8 mouse cellular contexts compared by ENCODE assay signal in genomic region chr15:27234770-27235169, GRCm38 (mm10).
DNase-seq lines count a peak whose midpoint lies in the region; ATAC-seq and TF ChIP-seq lines count a peak whose summit lies in the region.

No protein-coding gene starts in this region.

- 17% methylated on average over 4 of the region's 4 CpGs for WGBS in kidney, embryonic 16.5 days
- 25% methylated on average over 4 of the region's 4 CpGs for WGBS in liver, postnatal 0 days (ENCODE audit: insufficient replicate concordance)

- no peaks in the 10 kb centered on the region for H3K4me1 ChIP-seq in kidney, embryonic 16.5 days (ENCODE audit: insufficient read depth, low read length)
- H3K4me1 ChIP-seq in liver, postnatal 0 days (ENCODE audit: insufficient read depth), result no peaks in the 10 kb centered on the region

- no peaks in the 10 kb centered on the region for H3K9me3 ChIP-seq in kidney, embryonic 16.5 days (ENCODE audit: low read length)
- H3K9me3 ChIP-seq in liver, postnatal 0 days (ENCODE audit: low read length), result no peaks in the 10 kb centered on the region

- H3K4me2 ChIP-seq in kidney, embryonic 16.5 days (replicated peaks; ENCODE audit: low read depth, low read length), result no peak overlapping the region
- no peak overlapping the region for H3K4me2 ChIP-seq in liver, postnatal 0 days (ENCODE audit: low read depth, low read length)

- H3K36me3 ChIP-seq in kidney, embryonic 16.5 days (ENCODE audit: insufficient read depth, low read length), result no peaks in the 10 kb centered on the region
- no peaks in the 10 kb centered on the region for H3K36me3 ChIP-seq in liver, postnatal 0 days (replicated peaks; ENCODE audit: insufficient read depth, low read length)

- peak; percentile 49; the same call in 1 of the 2 replicates for ATAC-seq in kidney, embryonic 16.5 days (ENCODE audit: low FRiP score, low TSS enrichment)
- no peak for ATAC-seq in liver, postnatal 0 days

- no peaks in the 10 kb centered on the region for H3K27me3 ChIP-seq in kidney, embryonic 16.5 days (ENCODE audit: insufficient read depth, low read length)
- H3K27me3 ChIP-seq in liver, postnatal 0 days (ENCODE audit: insufficient read depth, low read length), result no peaks in the 10 kb centered on the region

- TF ChIP-seq EP300 in liver, postnatal 0 days (IDR thresholded peaks at IDR 0.05; ENCODE audit: low read depth), result no peak

- DNase-seq in B cell, adult 2 months, result peak; percentile 20 to 29
- DNase-seq in MN1 (ENCODE audit: low spot score), result peak; percentile 65
- DNase-seq in cerebellum, adult 9-11 months, result peak; percentile 16
- DNase-seq in frontal cortex, postnatal 25 days (ENCODE audit: low spot score in 2 of 2), result peak; percentile 30 to 46
- DNase-seq in liver, postnatal 0 days, result peak; percentile 48
- peak; percentile 1 for DNase-seq in ovary, adult 18-20 months (ENCODE audit: low spot score)
- DNase-seq in T-cell, adult 2 months (ENCODE audit: low spot score), result no peak

- TF ChIP-seq CTCF in liver, postnatal 0 days (IDR thresholded peaks at IDR 0.05; ENCODE audit: low read depth), result peak; percentile 87

- no peak overlapping the region for H3K27ac ChIP-seq in kidney, embryonic 16.5 days (ENCODE audit: low read length)
- no peak overlapping the region for H3K27ac ChIP-seq in liver, postnatal 0 days (ENCODE audit: low read depth)

- no peak overlapping the region for H3K9ac ChIP-seq in kidney, embryonic 16.5 days (replicated peaks; ENCODE audit: low read length)
- no peak overlapping the region for H3K9ac ChIP-seq in liver, postnatal 0 days (replicated peaks)

- no peak overlapping the region for H3K4me3 ChIP-seq in kidney, embryonic 16.5 days (ENCODE audit: low read length)
- H3K4me3 ChIP-seq in liver, postnatal 0 days (ENCODE audit: low read depth, low read length), result no peak overlapping the region
